Mouse (Mus musculus) stomach, embryonic 16.5 days (tissue): ENCODE measurements around the gene Trmt1. TPM values are rescaled to one million over a fixed set of nuclear protein-coding genes. Genes with fewer than 3 reads are reported as not detected.
A peak's percentile ranks its signal among the peaks of the same experiment; 100 is the strongest.

Experiments
- ATAC-seq: fragments of 200-750 bp; cut with Nextera tagmentation; 2 replicates; pipeline ENCODE4 v1.8.0; 2017; ENCODE audit warnings: moderate number of reproducible peaks, moderate TSS enrichment; ENCODE audit not compliant: insufficient read depth, low FRiP score
- H3K27ac ChIP-seq: fragments of 300-500 bp; sonication (generic); 2 replicates; pipeline ENCODE4 v1.5.1; 2014; ENCODE audit warnings: low read length
- H3K27me3 ChIP-seq: fragments of 300-500 bp; sonication (generic); 2 replicates; pipeline ENCODE4 v1.6.1; 2014; ENCODE audit warnings: low read length, control low read depth, mixed read lengths; ENCODE audit not compliant: control insufficient read depth, insufficient read depth
- H3K36me3 ChIP-seq: fragments of 300-500 bp; sonication (generic); 2 replicates; pipeline ENCODE4 v1.6.1; 2014; ENCODE audit warnings: low read length; ENCODE audit not compliant: control insufficient read depth, insufficient read depth
- H3K4me1 ChIP-seq: fragments of 300-500 bp; sonication (generic); 2 replicates; pipeline ENCODE4 v1.6.1; 2014; ENCODE audit warnings: low read length, control low read depth, mixed read lengths; ENCODE audit not compliant: control insufficient read depth, insufficient read depth
- H3K4me2 ChIP-seq: fragments of 300-500 bp; sonication (generic); 2 replicates; pipeline ENCODE4 v1.6.1; 2014; ENCODE audit warnings: low read depth, low read length, mixed read lengths
- H3K4me3 ChIP-seq: fragments of 300-500 bp; sonication (generic); replicated peaks from 2 replicates; pipeline ENCODE4 v1.5.1; 2014; ENCODE audit warnings: mild to moderate bottlenecking, low read length
- H3K9ac ChIP-seq: fragments of 300-500 bp; sonication (generic); 2 replicates; pipeline ENCODE4 v1.6.1; 2014; ENCODE audit warnings: low read length
- H3K9me3 ChIP-seq: fragments of 300-500 bp; sonication (generic); replicated peaks from 2 replicates; pipeline ENCODE4 v1.6.1; 2016; ENCODE audit warnings: low read length, control low read depth; ENCODE audit not compliant: control insufficient read depth
- WGBS: fragments of 180-500 bp; shearing (Covaris S2); extraction: QIAGEN DNeasy Blood & Tissue Kit; methylation state at CpG from one replicate; pipeline ENCODE4 v1.1.7; 2014; 5-methylcytosine and 5-hydroxymethylcytosine counted together
- polyA plus RNA-seq: library from polyadenylated mRNA; unstranded; fragments of >200 nt; fragmentation: Nextera tagmentation; extraction: Ambion mirVana; gene quantifications from 2 replicates; pipeline ENCODE4 v1.2.1, GENCODE M21; 2015

The Trmt1 gene
- polyA plus RNA-seq, 1 experiment from 2014 or later: 53.7 TPM

- Histone ChIP-seq H3K4me1 (peaks cover 9% of the 10 kb centered on the region; the same call in 1 of the 2 replicates), H3K9ac (no peak overlapping the region), H3K4me3 (no peak overlapping the region), H3K4me2 (no peak overlapping the region), H3K27ac (no peak overlapping the region; the same call in 1 of the 2 replicates), H3K36me3 (peaks cover 7% of the 10 kb centered on the region), H3K27me3 (peaks cover 9% of the 10 kb centered on the region), H3K9me3 (no peaks in the 10 kb centered on the region)
- ATAC-seq: no peak
- WGBS: 85% methylated on average over 5 of the region's 5 CpGs
Measured at GRCm38 (mm10) chr8:84698288-84698687, 12.2 kb downstream of the Trmt1 start.

- Histone ChIP-seq H3K36me3 (peaks cover 7% of the 10 kb centered on the region), H3K9me3 (no peaks in the 10 kb centered on the region), H3K4me2 (no peak overlapping the region), H3K4me3 (no peak overlapping the region), H3K27ac (peak overlapping the region; percentile 38; the same call in 1 of the 2 replicates), H3K27me3 (peaks cover 14% of the 10 kb centered on the region), H3K4me1 (peaks cover 11% of the 10 kb centered on the region; the same call in 1 of the 2 replicates), H3K9ac (no peak overlapping the region)
- WGBS: 87% methylated on average over 9 of the region's 9 CpGs
- ATAC-seq: no peak
Measured at GRCm38 (mm10) chr8:84698929-84699401, 12.9 kb downstream of the Trmt1 start.

- Histone ChIP-seq H3K4me3 (no peak overlapping the region), H3K4me1 (peaks cover 19% of the 10 kb centered on the region; the same call in 1 of the 2 replicates), H3K36me3 (peaks cover 7% of the 10 kb centered on the region), H3K4me2 (no peak overlapping the region), H3K9me3 (no peaks in the 10 kb centered on the region), H3K27ac (peak overlapping the region; percentile 38), H3K27me3 (peaks cover 20% of the 10 kb centered on the region), H3K9ac (no peak overlapping the region)
- 0 out of 2 replicates have a peak, but pooled peaks have one; percentile 17 for ATAC-seq
- 45% methylated on average over 7 of the region's 7 CpGs for WGBS
Measured at GRCm38 (mm10) chr8:84699861-84700322, 13.8 kb downstream of the Trmt1 start.

GRCm38 (mm10) chr8:84700526-84700925 is 14.4 kb downstream of the Trmt1 start:
- 73% methylated on average over 5 of the region's 5 CpGs for WGBS
- ATAC-seq: no peak
- Histone ChIP-seq H3K4me3 (no peak overlapping the region), H3K4me1 (peaks cover 25% of the 10 kb centered on the region), H3K9ac (no peak overlapping the region), H3K9me3 (no peaks in the 10 kb centered on the region), H3K27me3 (peaks cover 20% of the 10 kb centered on the region), H3K4me2 (no peak overlapping the region), H3K36me3 (peaks cover 7% of the 10 kb centered on the region), H3K27ac (peak overlapping the region; percentile 66)

- peaks cover 20% of the 10 kb centered on the region for H3K27me3 ChIP-seq
- no peaks in the 10 kb centered on the region for H3K9me3 ChIP-seq
- WGBS: 17% methylated on average over 34 of the region's 34 CpGs
- H3K4me3 ChIP-seq: peak within 1 kb of the TSS; percentile 39
- peaks cover 27% of the 10 kb centered on the region for H3K4me1 ChIP-seq
- peak within 1 kb of the TSS; percentile 38 for H3K4me2 ChIP-seq
- peak within 1 kb of the TSS; percentile 66 for H3K27ac ChIP-seq
- H3K36me3 ChIP-seq: peaks cover 7% of the 10 kb centered on the region
- H3K9ac ChIP-seq: peak within 1 kb of the TSS; percentile 62
- peak; percentile 75 for ATAC-seq
Measured at GRCm38 (mm10) chr8:84700941-84701911, 15.1 kb downstream of the Trmt1 start, which contains the start of gene Lyl1. Gene Lyl1, plus strand, starts transcription at chr8:84701457.

GRCm38 (mm10) chr8:84702561-84702960 is 16.5 kb downstream of the Trmt1 start:
- Histone ChIP-seq H3K36me3 (peaks cover 5% of the 10 kb centered on the region), H3K4me1 (peaks cover 38% of the 10 kb centered on the region), H3K27me3 (peaks cover 32% of the 10 kb centered on the region), H3K9ac (peak overlapping the region; percentile 62), H3K4me2 (peak overlapping the region; percentile 38), H3K9me3 (no peaks in the 10 kb centered on the region), H3K4me3 (peak overlapping the region; percentile 39), H3K27ac (peak overlapping the region; percentile 43; the same call in 1 of the 2 replicates)
- 75% methylated on average over 9 of the region's 9 CpGs for WGBS
- ATAC-seq: no peak

- Histone ChIP-seq H3K9ac (peak overlapping the region; percentile 52; the same call in 1 of the 2 replicates), H3K4me2 (peak overlapping the region; percentile 38), H3K4me1 (peaks cover 43% of the 10 kb centered on the region), H3K9me3 (no peaks in the 10 kb centered on the region), H3K36me3 (peaks cover under 1% of the 10 kb centered on the region; the same call in 1 of the 2 replicates), H3K27ac (no peak overlapping the region; the same call in 1 of the 2 replicates), H3K27me3 (peaks cover 36% of the 10 kb centered on the region), H3K4me3 (peak overlapping the region; percentile 39)
- WGBS: 84% methylated on average over 6 of the region's 6 CpGs
- no peak for ATAC-seq
Measured at GRCm38 (mm10) chr8:84702963-84703465, 16.9 kb downstream of the Trmt1 start.

- H3K4me2 ChIP-seq: peak overlapping the region; percentile 55
- H3K4me1 ChIP-seq: peaks cover 48% of the 10 kb centered on the region
- no peak for ATAC-seq
- no peaks in the 10 kb centered on the region for H3K9me3 ChIP-seq
- H3K27me3 ChIP-seq: peaks cover 40% of the 10 kb centered on the region
- peak overlapping the region; percentile 37 for H3K27ac ChIP-seq
- no peaks in the 10 kb centered on the region for H3K36me3 ChIP-seq
- WGBS: 29% methylated on average over 38 of the region's 38 CpGs
- H3K9ac ChIP-seq: peak overlapping the region; percentile 55
- peak overlapping the region; percentile 39 for H3K4me3 ChIP-seq
Measured at GRCm38 (mm10) chr8:84703466-84704249, 17.6 kb downstream of the Trmt1 start.
